Mouse (Mus musculus): ENCODE results near the gene Efna5. TPM values are rescaled to one million over a fixed set of nuclear protein-coding genes. Genes with fewer than 3 reads are reported as not detected.

Gene Efna5
- polyA plus RNA-seq, 1 experiment from 2014 or later, result 22.0 TPM

GRCm38 (mm10) chr17:62592436-62593074 is 288.6 kb downstream of the Efna5 start:
- H3K4me3 ChIP-seq (ENCODE audit: low read length), result no peak overlapping the region
- no peak overlapping the region for H3K9ac ChIP-seq (ENCODE audit: low read length)
- 56% methylated on average over 5 of the region's 5 CpGs for WGBS
- no peak for ATAC-seq (replicated peaks; ENCODE audit: extremely low read depth, insufficient read depth, low FRiP score)
- no peaks in the 10 kb centered on the region for H3K36me3 ChIP-seq (ENCODE audit: control insufficient read depth, insufficient read depth)
- no peaks in the 10 kb centered on the region for H3K4me1 ChIP-seq (ENCODE audit: control insufficient read depth, insufficient read depth, low read length)
- H3K27ac ChIP-seq (ENCODE audit: low read length), result no peak overlapping the region
- H3K9me3 ChIP-seq (replicated peaks; ENCODE audit: control insufficient read depth, low read length), result peaks cover 1% of the 10 kb centered on the region
- H3K27me3 ChIP-seq (ENCODE audit: control insufficient read depth, insufficient read depth, low read length), result no peaks in the 10 kb centered on the region
- no peak overlapping the region for H3K4me2 ChIP-seq (ENCODE audit: low read depth, low read length)

GRCm38 (mm10) chr17:62591581-62592435 is 289.3 kb downstream of the Efna5 start:
- no peaks in the 10 kb centered on the region for H3K36me3 ChIP-seq (ENCODE audit: control insufficient read depth, insufficient read depth)
- H3K27me3 ChIP-seq (ENCODE audit: control insufficient read depth, insufficient read depth, low read length), result no peaks in the 10 kb centered on the region
- peaks cover 7% of the 10 kb centered on the region for H3K9me3 ChIP-seq (replicated peaks; ENCODE audit: control insufficient read depth, low read length)
- no peak overlapping the region for H3K9ac ChIP-seq (ENCODE audit: low read length)
- H3K4me1 ChIP-seq (ENCODE audit: control insufficient read depth, insufficient read depth, low read length), result no peaks in the 10 kb centered on the region
- no peak overlapping the region for H3K27ac ChIP-seq (ENCODE audit: low read length)
- no peak for ATAC-seq (replicated peaks; ENCODE audit: extremely low read depth, insufficient read depth, low FRiP score)
- no peak overlapping the region for H3K4me3 ChIP-seq (ENCODE audit: low read length)
- no peak overlapping the region for H3K4me2 ChIP-seq (ENCODE audit: low read depth, low read length)
- WGBS, result 65% methylated on average over 10 of the region's 10 CpGs

GRCm38 (mm10) chr17:62590685-62591460 is 290.2 kb downstream of the Efna5 start:
- H3K9me3 ChIP-seq (replicated peaks; ENCODE audit: control insufficient read depth, low read length), result peaks cover 7% of the 10 kb centered on the region
- no peak overlapping the region for H3K4me2 ChIP-seq (ENCODE audit: low read depth, low read length)
- no peaks in the 10 kb centered on the region for H3K4me1 ChIP-seq (ENCODE audit: control insufficient read depth, insufficient read depth, low read length)
- H3K36me3 ChIP-seq (ENCODE audit: control insufficient read depth, insufficient read depth), result no peaks in the 10 kb centered on the region
- H3K4me3 ChIP-seq (ENCODE audit: low read length), result no peak overlapping the region
- no peak overlapping the region for H3K27ac ChIP-seq (ENCODE audit: low read length)
- WGBS, result 66% methylated on average over 9 of the region's 9 CpGs
- H3K9ac ChIP-seq (ENCODE audit: low read length), result no peak overlapping the region
- no peak for ATAC-seq (replicated peaks; ENCODE audit: extremely low read depth, insufficient read depth, low FRiP score)
- H3K27me3 ChIP-seq (ENCODE audit: control insufficient read depth, insufficient read depth, low read length), result no peaks in the 10 kb centered on the region

- Histone ChIP-seq H3K4me2 (ENCODE audit: low read depth, low read length) (no peak overlapping the region), H3K36me3 (ENCODE audit: control insufficient read depth, insufficient read depth) (no peaks in the 10 kb centered on the region), H3K9ac (ENCODE audit: low read length) (no peak overlapping the region), H3K27me3 (ENCODE audit: control insufficient read depth, insufficient read depth, low read length) (no peaks in the 10 kb centered on the region), H3K27ac (ENCODE audit: low read length) (no peak overlapping the region), H3K4me1 (ENCODE audit: control insufficient read depth, insufficient read depth, low read length) (no peaks in the 10 kb centered on the region), H3K4me3 (ENCODE audit: low read length) (no peak overlapping the region), H3K9me3 (replicated peaks; ENCODE audit: control insufficient read depth, low read length) (no peaks in the 10 kb centered on the region)
- ATAC-seq (replicated peaks; ENCODE audit: extremely low read depth, insufficient read depth, low FRiP score), result no peak
- 63% methylated on average over 6 of the region's 6 CpGs for WGBS
These were observed 301.0 kb downstream of the Efna5 start for GRCm38 (mm10) chr17:62580127-62580526.

- no peak overlapping the region for H3K4me3 ChIP-seq (ENCODE audit: low read length)
- H3K36me3 ChIP-seq (ENCODE audit: control insufficient read depth, insufficient read depth), result no peaks in the 10 kb centered on the region
- no peak overlapping the region for H3K9ac ChIP-seq (ENCODE audit: low read length)
- 82% methylated on average over 6 of the region's 6 CpGs for WGBS
- H3K27ac ChIP-seq (ENCODE audit: low read length), result no peak overlapping the region
- no peak for ATAC-seq (replicated peaks; ENCODE audit: extremely low read depth, insufficient read depth, low FRiP score)
- no peak overlapping the region for H3K4me2 ChIP-seq (ENCODE audit: low read depth, low read length)
- H3K9me3 ChIP-seq (replicated peaks; ENCODE audit: control insufficient read depth, low read length), result no peaks in the 10 kb centered on the region
- H3K4me1 ChIP-seq (ENCODE audit: control insufficient read depth, insufficient read depth, low read length), result peaks cover 3% of the 10 kb centered on the region
- no peaks in the 10 kb centered on the region for H3K27me3 ChIP-seq (ENCODE audit: control insufficient read depth, insufficient read depth, low read length)
These were observed 301.5 kb downstream of the Efna5 start for GRCm38 (mm10) chr17:62579618-62580017.

- Histone ChIP-seq H3K4me1 (ENCODE audit: control insufficient read depth, insufficient read depth, low read length) (peaks cover 3% of the 10 kb centered on the region), H3K27me3 (ENCODE audit: control insufficient read depth, insufficient read depth, low read length) (no peaks in the 10 kb centered on the region), H3K9me3 (replicated peaks; ENCODE audit: control insufficient read depth, low read length) (no peaks in the 10 kb centered on the region), H3K4me3 (ENCODE audit: low read length) (no peak overlapping the region), H3K4me2 (ENCODE audit: low read depth, low read length) (no peak overlapping the region), H3K9ac (ENCODE audit: low read length) (no peak overlapping the region), H3K27ac (ENCODE audit: low read length) (no peak overlapping the region), H3K36me3 (ENCODE audit: control insufficient read depth, insufficient read depth) (no peaks in the 10 kb centered on the region)
- no peak for ATAC-seq (replicated peaks; ENCODE audit: extremely low read depth, insufficient read depth, low FRiP score)
- 70% methylated on average over 9 of the region's 9 CpGs for WGBS
These were observed 306.4 kb downstream of the Efna5 start for GRCm38 (mm10) chr17:62574499-62575265.

GRCm38 (mm10) chr17:62570101-62570500 is 311.0 kb downstream of the Efna5 start:
- H3K4me3 ChIP-seq (ENCODE audit: low read length), result no peak overlapping the region
- no peak overlapping the region for H3K27ac ChIP-seq (ENCODE audit: low read length)
- 53% methylated on average over 1 of the region's 1 CpGs for WGBS
- ATAC-seq (replicated peaks; ENCODE audit: extremely low read depth, insufficient read depth, low FRiP score), result no peak
- H3K9me3 ChIP-seq (replicated peaks; ENCODE audit: control insufficient read depth, low read length), result no peaks in the 10 kb centered on the region
- H3K27me3 ChIP-seq (ENCODE audit: control insufficient read depth, insufficient read depth, low read length), result no peaks in the 10 kb centered on the region
- H3K4me1 ChIP-seq (ENCODE audit: control insufficient read depth, insufficient read depth, low read length), result peaks cover 5% of the 10 kb centered on the region
- no peak overlapping the region for H3K9ac ChIP-seq (ENCODE audit: low read length)
- H3K4me2 ChIP-seq (ENCODE audit: low read depth, low read length), result no peak overlapping the region
- H3K36me3 ChIP-seq (ENCODE audit: control insufficient read depth, insufficient read depth), result no peaks in the 10 kb centered on the region

GRCm38 (mm10) chr17:62568019-62568418 is 313.1 kb downstream of the Efna5 start:
- Histone ChIP-seq H3K4me2 (ENCODE audit: low read depth, low read length) (no peak overlapping the region), H3K9ac (ENCODE audit: low read length) (no peak overlapping the region), H3K27ac (ENCODE audit: low read length) (no peak overlapping the region), H3K27me3 (ENCODE audit: control insufficient read depth, insufficient read depth, low read length) (no peaks in the 10 kb centered on the region), H3K9me3 (replicated peaks; ENCODE audit: control insufficient read depth, low read length) (no peaks in the 10 kb centered on the region), H3K36me3 (ENCODE audit: control insufficient read depth, insufficient read depth) (no peaks in the 10 kb centered on the region), H3K4me1 (ENCODE audit: control insufficient read depth, insufficient read depth, low read length) (0 out of 2 replicates have a peak, but pooled peaks cover 2% of the 10 kb centered on the region), H3K4me3 (ENCODE audit: low read length) (no peak overlapping the region)
- 86% methylated on average over 4 of the region's 4 CpGs for WGBS
- ATAC-seq (replicated peaks; ENCODE audit: extremely low read depth, insufficient read depth, low FRiP score), result no peak
